In genomic region chr4:152963001-152963400, GRCm38 (mm10) we compare ENCODE assay signal across 20 mouse cellular contexts.
DNase-seq lines count a peak whose midpoint lies in the region; ATAC-seq lines count a peak whose summit lies in the region.
"Had no signal": no experiment of that assay in that cellular context is flagged by ENCODE, and none has a peak within 500 bp of the region (broad histone marks: within the 10 kb centered on the region; RNA-seq: fewer than 3 reads in every experiment).

No protein-coding gene starts in this region.

- peak; percentile 6 for DNase-seq in kidney, adult 18-20 months
- no peak for DNase-seq in kidney, postnatal 4 days
- DNase-seq in kidney, postnatal 25 days: peak; percentile 7 to 46
- no peak for DNase-seq in kidney, postnatal 14 days
- DNase-seq in left cerebral cortex, adult 8-10 months (ENCODE audit: low spot score in 2 of 2): no peak
- DNase-seq: adrenal gland, postnatal 10 days; cerebellum, adult 11 months; cerebellum, adult 8-10 months; cerebellum, postnatal 14 days; embryo, embryonic 11 days; gastrocnemius, postnatal 36 days; heart, adult 11 months; heart, postnatal 36 days had no signal

- ATAC-seq in neural tube, embryonic 13.5 days (ENCODE audit: low read depth): 0 out of 2 replicates have a peak, but pooled peaks have one; percentile 27
- ATAC-seq in neural tube, embryonic 15.5 days (ENCODE audit: low FRiP score): no peak; the same call in 1 of the 2 replicates
- ATAC-seq: forebrain, embryonic 14.5 days had no signal

- 0 out of 2 replicates have a peak, but pooled peaks cover 2% of the 10 kb centered on the region for H3K9me3 ChIP-seq in neural tube, embryonic 13.5 days
- no peaks in the 10 kb centered on the region for H3K9me3 ChIP-seq in neural tube, embryonic 15.5 days (replicated peaks)
- H3K9me3 ChIP-seq: embryonic facial prominence, embryonic 15.5 days; forebrain, embryonic 10.5 days had no signal

- H3K4me3 ChIP-seq in neural tube, embryonic 13.5 days: no peak overlapping the region
- no peak overlapping the region for H3K4me3 ChIP-seq in neural tube, embryonic 15.5 days (replicated peaks)
- H3K4me3 ChIP-seq: embryonic facial prominence, embryonic 15.5 days; erythroblast, embryonic 14.5 days; forebrain, embryonic 10.5 days; heart, embryonic 13.5 days had no signal

- H3K9ac ChIP-seq in neural tube, embryonic 13.5 days: no peak overlapping the region
- no peak overlapping the region for H3K9ac ChIP-seq in neural tube, embryonic 15.5 days (replicated peaks)
- H3K9ac ChIP-seq: embryonic facial prominence, embryonic 15.5 days; heart, embryonic 13.5 days had no signal

- H3K4me1 ChIP-seq in neural tube, embryonic 13.5 days (replicated peaks): peaks cover 26% of the 10 kb centered on the region
- peaks cover 18% of the 10 kb centered on the region for H3K4me1 ChIP-seq in neural tube, embryonic 15.5 days
- H3K4me1 ChIP-seq: embryonic facial prominence, embryonic 15.5 days; forebrain, embryonic 10.5 days; heart, embryonic 13.5 days had no signal

- no peak overlapping the region for H3K4me2 ChIP-seq in neural tube, embryonic 13.5 days
- H3K4me2 ChIP-seq in neural tube, embryonic 15.5 days: no peak overlapping the region
- H3K4me2 ChIP-seq: embryonic facial prominence, embryonic 15.5 days; heart, embryonic 13.5 days had no signal

- no peaks in the 10 kb centered on the region for H3K36me3 ChIP-seq in neural tube, embryonic 13.5 days
- H3K36me3 ChIP-seq in neural tube, embryonic 15.5 days: no peaks in the 10 kb centered on the region
- H3K36me3 ChIP-seq: embryonic facial prominence, embryonic 15.5 days; forebrain, embryonic 10.5 days; heart, embryonic 13.5 days had no signal

- 53% methylated on average over 6 of the region's 6 CpGs for WGBS in neural tube, embryonic 13.5 days
- WGBS in neural tube, embryonic 15.5 days: 44% methylated on average over 6 of the region's 6 CpGs

- peak overlapping the region; percentile 28; the same call in 1 of the 2 replicates for H3K27ac ChIP-seq in neural tube, embryonic 13.5 days (replicated peaks)
- H3K27ac ChIP-seq in neural tube, embryonic 15.5 days (replicated peaks): no peak overlapping the region
- H3K27ac ChIP-seq: embryonic facial prominence, embryonic 15.5 days; forebrain, embryonic 10.5 days; heart, embryonic 13.5 days had no signal

- peaks cover 2% of the 10 kb centered on the region; the same call in 1 of the 2 replicates for H3K27me3 ChIP-seq in neural tube, embryonic 13.5 days
- no peaks in the 10 kb centered on the region for H3K27me3 ChIP-seq in neural tube, embryonic 15.5 days (replicated peaks)
- H3K27me3 ChIP-seq: embryonic facial prominence, embryonic 15.5 days had no signal

Comparison
In these comparisons a context has a peak if more than half of its experiments do, and no peak if none do; other contexts are left out.
1. DNase-seq: peak in kidney, adult 18-20 months (single experiment) and kidney, postnatal 25 days (2 of 2); none in kidney, postnatal 4 days (0 of 2), kidney, postnatal 14 days (single experiment) and left cerebral cortex, adult 8-10 months (0 of 2).